10 mouse cellular contexts compared by ENCODE assay signal in genomic region chr7:110946731-110947130, GRCm38 (mm10). TPM values are rescaled to one million over a fixed set of nuclear protein-coding genes. Genes with fewer than 3 reads are reported as not detected.
DNase-seq lines count a peak whose midpoint lies in the region; ATAC-seq and TF ChIP-seq lines count a peak whose summit lies in the region.
"Had no signal": no experiment of that assay in that cellular context is flagged by ENCODE, and none has a peak within 500 bp of the region (broad histone marks: within the 10 kb centered on the region; RNA-seq: fewer than 3 reads in every experiment).

No protein-coding gene starts in this region.

- no peak overlapping the region for H3K27ac ChIP-seq in forebrain, embryonic 14.5 days (ENCODE audit: low read depth, low read length)
- no peak overlapping the region for H3K27ac ChIP-seq in forebrain, embryonic 16.5 days (ENCODE audit: low read length)
- H3K27ac ChIP-seq in thymus, adult 2 months (ENCODE audit: control insufficient read depth, insufficient read depth, low read length): no peak overlapping the region
- no peak overlapping the region for H3K27ac ChIP-seq in heart, embryonic 12.5 days (ENCODE audit: poor library complexity, severe bottlenecking)
- H3K27ac ChIP-seq: midbrain, embryonic 12.5 days had no signal

- TF ChIP-seq POLR2A in thymus, adult 2 months (IDR thresholded peaks at IDR 0.05; ENCODE audit: control insufficient read depth, extremely low read depth, insufficient read depth, low read length, poor library complexity): no peak

- H3K4me2 ChIP-seq in forebrain, embryonic 14.5 days (ENCODE audit: low read length): no peak overlapping the region
- H3K4me2 ChIP-seq in forebrain, embryonic 16.5 days (ENCODE audit: low read length): no peak overlapping the region
- no peak overlapping the region for H3K4me2 ChIP-seq in heart, embryonic 12.5 days
- H3K4me2 ChIP-seq: midbrain, embryonic 12.5 days had no signal

- H3K27me3 ChIP-seq in forebrain, embryonic 14.5 days (replicated peaks; ENCODE audit: control insufficient read depth, insufficient read depth, low read length): no peaks in the 10 kb centered on the region
- H3K27me3 ChIP-seq in forebrain, embryonic 16.5 days (replicated peaks; ENCODE audit: control insufficient read depth, insufficient read depth, low read length): no peaks in the 10 kb centered on the region
- no peaks in the 10 kb centered on the region for H3K27me3 ChIP-seq in thymus, adult 2 months (ENCODE audit: control insufficient read depth, insufficient read depth, low read length)
- no peaks in the 10 kb centered on the region for H3K27me3 ChIP-seq in heart, embryonic 12.5 days (replicated peaks)
- H3K27me3 ChIP-seq: midbrain, embryonic 12.5 days had no signal

- H3K4me3 ChIP-seq in forebrain, embryonic 14.5 days (ENCODE audit: low read depth, low read length): no peak overlapping the region
- H3K4me3 ChIP-seq in forebrain, embryonic 16.5 days (replicated peaks; ENCODE audit: low read length): no peak overlapping the region
- no peak overlapping the region for H3K4me3 ChIP-seq in thymus, adult 2 months (ENCODE audit: control insufficient read depth, insufficient read depth, low read length)
- no peak overlapping the region for H3K4me3 ChIP-seq in heart, embryonic 12.5 days
- H3K4me3 ChIP-seq: midbrain, embryonic 12.5 days had no signal

- DNase-seq in forebrain, embryonic 14.5 days (ENCODE audit: low spot score): peak; percentile 36
- peak; percentile 30 for DNase-seq in thymus, adult 2 months
- DNase-seq in thymus, postnatal 36 days: no peak
- DNase-seq in thymus, postnatal 4 days: peak; percentile 46
- DNase-seq in gastrocnemius, postnatal 25 days: no peak
- DNase-seq: kidney, adult 11 months had no signal

- H3K36me3 ChIP-seq in forebrain, embryonic 14.5 days (ENCODE audit: control insufficient read depth, insufficient read depth, low read length): no peaks in the 10 kb centered on the region
- H3K36me3 ChIP-seq in forebrain, embryonic 16.5 days (ENCODE audit: control insufficient read depth, insufficient read depth): no peaks in the 10 kb centered on the region
- H3K36me3 ChIP-seq in thymus, adult 2 months (ENCODE audit: control insufficient read depth, insufficient read depth, low read length): no peaks in the 10 kb centered on the region
- no peaks in the 10 kb centered on the region for H3K36me3 ChIP-seq in heart, embryonic 12.5 days
- H3K36me3 ChIP-seq: midbrain, embryonic 12.5 days had no signal

- H3K9ac ChIP-seq in forebrain, embryonic 14.5 days (ENCODE audit: low read length): no peak overlapping the region
- no peak overlapping the region for H3K9ac ChIP-seq in forebrain, embryonic 16.5 days (replicated peaks; ENCODE audit: low read depth, low read length)
- no peak overlapping the region for H3K9ac ChIP-seq in heart, embryonic 12.5 days
- H3K9ac ChIP-seq: midbrain, embryonic 12.5 days had no signal

- 75% methylated on average over 6 of the region's 6 CpGs for WGBS in forebrain, embryonic 14.5 days
- 79% methylated on average over 6 of the region's 6 CpGs for WGBS in forebrain, embryonic 16.5 days
- whole genome bisulfite sequencing in thymus, adult 2 months: 90% methylated on average over 6 of the region's 6 CpGs
- 72% methylated on average over 6 of the region's 6 CpGs for whole genome bisulfite sequencing in heart, embryonic 12.5 days

- H3K4me1 ChIP-seq in forebrain, embryonic 14.5 days (ENCODE audit: control insufficient read depth, insufficient read depth, low read length): no peaks in the 10 kb centered on the region
- H3K4me1 ChIP-seq in forebrain, embryonic 16.5 days (replicated peaks; ENCODE audit: control insufficient read depth, insufficient read depth, low read length): 0 out of 2 replicates have a peak, but pooled peaks cover 2% of the 10 kb centered on the region
- 0 out of 2 replicates have a peak, but pooled peaks cover 2% of the 10 kb centered on the region for H3K4me1 ChIP-seq in thymus, adult 2 months (replicated peaks; ENCODE audit: control insufficient read depth, insufficient read depth, low read length)
- H3K4me1 ChIP-seq in heart, embryonic 12.5 days (replicated peaks): peaks cover 31% of the 10 kb centered on the region
- H3K4me1 ChIP-seq: midbrain, embryonic 12.5 days had no signal

- ATAC-seq in forebrain, embryonic 14.5 days: no peak
- ATAC-seq in forebrain, embryonic 16.5 days: no peak
- ATAC-seq in inflammation-experienced regulatory T-cells, adult 6 months: peak; percentile 92
- no peak for ATAC-seq in heart, embryonic 12.5 days (ENCODE audit: insufficient number of reproducible peaks, low FRiP score)

- no peak for TF ChIP-seq CTCF in thymus, adult 2 months (IDR thresholded peaks at IDR 0.05; ENCODE audit: borderline replicate concordance, control insufficient read depth, extremely low read depth, insufficient read depth, low read length, poor library complexity)

- no peaks in the 10 kb centered on the region for H3K9me3 ChIP-seq in forebrain, embryonic 14.5 days (replicated peaks; ENCODE audit: control insufficient read depth, low read length)
- no peaks in the 10 kb centered on the region for H3K9me3 ChIP-seq in forebrain, embryonic 16.5 days (ENCODE audit: control insufficient read depth, low read length)
- no peaks in the 10 kb centered on the region for H3K9me3 ChIP-seq in heart, embryonic 12.5 days (replicated peaks)
- H3K9me3 ChIP-seq: midbrain, embryonic 12.5 days had no signal

RNA-seq across cellular contexts. Expression of gene Mrvi1, which starts 35.5 kb away (rescaled TPM):
- 0.58 and 1.3 TPM in 2 replicates for polyA plus RNA-seq in forebrain, embryonic 14.5 days (2014; fragmentation: Nextera tagmentation; extraction: Ambion mirVana)
- 0.60 and 1.3 TPM in 2 replicates for polyA plus RNA-seq in forebrain, embryonic 16.5 days (2015; fragmentation: Nextera tagmentation; extraction: Ambion mirVana)
- polyA plus RNA-seq in thymus, adult 2 months (2012; rRNA removed): 3.2 and 4.2 TPM in 2 replicates
- polyA plus RNA-seq in inflammation-experienced regulatory T-cells, adult 6 months (2017; shearing (Covaris generic)): under 1 TPM in 2 of 3 experiments, not detected in 1; 0.46 to 0.87 TPM
- total RNA-seq in gastrocnemius, postnatal 25 days (2021): 1 to 10 TPM; 4.0 to 5.4 TPM
- polyA plus RNA-seq in heart, embryonic 12.5 days (2016; fragmentation: Nextera tagmentation; extraction: Ambion mirVana): 5.7 and 8.0 TPM in 2 replicates

Comparison
In these comparisons a context has a peak if more than half of its experiments do, and no peak if none do; other contexts are left out.
1. DNase-seq: peak in forebrain, embryonic 14.5 days (single experiment), thymus, adult 2 months (single experiment) and thymus, postnatal 4 days (single experiment); none in thymus, postnatal 36 days (0 of 2) and gastrocnemius, postnatal 25 days (single experiment).